Mouse (Mus musculus) Muller cell, postnatal 12 days (primary cell): ENCODE data around the gene Slxl1.
"Not testable (repeated sequence)": the region's sequence is repeated elsewhere in the genome, so short reads cannot be mapped to it uniquely, and the experiment has no call there.

Experiments
- DNase-seq: peaks from one replicate; pipeline ENCODE4 v3.0.0-alpha.2; 2015; ENCODE audit errors: inconsistent ontology term

Slxl1 gene

DNA sequence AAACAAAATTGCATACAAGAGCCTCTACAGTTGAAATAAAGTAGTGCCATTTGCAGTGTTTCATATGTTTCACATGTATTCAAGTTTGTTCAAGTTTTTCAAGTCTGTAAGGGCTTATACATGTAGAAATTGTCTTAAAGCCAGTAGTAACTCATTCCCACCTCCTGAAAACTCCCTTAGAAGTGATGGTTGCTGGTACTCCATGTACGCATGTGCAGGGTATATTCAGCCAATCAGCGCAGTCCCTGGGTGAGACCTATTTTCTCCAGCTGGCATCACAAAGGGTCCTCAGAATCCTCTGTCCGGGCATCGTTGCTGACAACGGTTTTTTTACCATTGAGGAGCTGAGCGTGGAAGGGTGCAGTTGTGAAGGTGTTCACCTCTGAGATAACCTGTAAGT, at the start of gene Slxl1:
Gene Slxl1, plus strand, starts transcription at position 301 of the 400 bp plus-strand sequence.
- DNase-seq = not testable (repeated sequence)
